Mouse (Mus musculus) liver, embryonic 11.5 days (tissue): ENCODE data around the gene Naa16. TPM values are rescaled to one million over a fixed set of nuclear protein-coding genes. Genes with fewer than 3 reads are reported as not detected.

ENCODE experiments used
- ATAC-seq: fragments of 200-750 bp; cut with Nextera tagmentation; replicated peaks from 2 replicates; pipeline ENCODE4 v1.8.0; 2017; ENCODE audit warnings: moderate number of reproducible peaks, mild to moderate bottlenecking, moderate TSS enrichment, moderate library complexity; ENCODE audit not compliant: low FRiP score
- DNase-seq: peaks from one replicate; pipeline ENCODE4 v3.0.0-alpha.2; 2017; ENCODE audit warnings: low spot score
- H3K27ac ChIP-seq: fragments of 300-500 bp; sonication (generic); 2 replicates; pipeline ENCODE4 v1.5.1; 2014; ENCODE audit warnings: mild to moderate bottlenecking, low read depth, low read length, control low read depth
- H3K27me3 ChIP-seq: fragments of 300-500 bp; sonication (generic); replicated peaks from 2 replicates; pipeline ENCODE4 v1.6.1; 2014; ENCODE audit warnings: low read length, mixed read lengths; ENCODE audit not compliant: control insufficient read depth, insufficient read depth
- H3K36me3 ChIP-seq: fragments of 300-500 bp; sonication (generic); 2 replicates; pipeline ENCODE4 v1.6.1; 2014; ENCODE audit warnings: mild to moderate bottlenecking, low read length, moderate library complexity, mixed read lengths; ENCODE audit not compliant: control insufficient read depth, insufficient read depth
- H3K4me1 ChIP-seq: fragments of 300-500 bp; sonication (generic); replicated peaks from 2 replicates; pipeline ENCODE4 v1.6.1; 2014; ENCODE audit warnings: low read length, mixed read lengths; ENCODE audit not compliant: control insufficient read depth, insufficient read depth
- H3K4me2 ChIP-seq: fragments of 300-500 bp; sonication (generic); 2 replicates; pipeline ENCODE4 v1.6.1; 2014; ENCODE audit warnings: mild to moderate bottlenecking, control low read depth, moderate library complexity
- H3K4me3 ChIP-seq: fragments of 300-500 bp; sonication (generic); 2 replicates; pipeline ENCODE4 v1.5.1; 2014; ENCODE audit warnings: low read depth, low read length, control low read depth
- H3K9ac ChIP-seq: fragments of 300-500 bp; sonication (generic); 2 replicates; pipeline ENCODE4 v1.6.1; 2014; ENCODE audit warnings: low read depth, low read length, control low read depth
- H3K9me3 ChIP-seq: fragments of 300-500 bp; sonication (generic); 2 replicates; pipeline ENCODE4 v1.6.1; 2016; ENCODE audit warnings: low read length, inconsistent platforms, mixed read lengths; ENCODE audit not compliant: control insufficient read depth
- WGBS: fragments of 180-500 bp; shearing (Covaris S2); extraction: QIAGEN DNeasy Blood & Tissue Kit; methylation state at CpG from one replicate; pipeline ENCODE4 v1.1.7; 2014; 5-methylcytosine and 5-hydroxymethylcytosine counted together
- polyA plus RNA-seq: library from polyadenylated mRNA; unstranded; fragments of >200 nt; fragmentation: Nextera tagmentation; extraction: Ambion mirVana; gene quantifications from 2 replicates; pipeline ENCODE4 v1.2.1, GENCODE M21; 2014

Gene Naa16
- polyA plus RNA-seq, 1 experiment from 2014 or later = 59.8 TPM

GRCm38 (mm10) chr14:79407641-79408040, 17.1 kb upstream of the Naa16 start:
- ATAC-seq = no peak
- H3K4me2 ChIP-seq = no peak overlapping the region
- WGBS = 66% methylated on average over 2 of the region's 2 CpGs

GRCm38 (mm10) chr14:79397321-79398122, 6.9 kb upstream of the Naa16 start, which contains the start of gene Mtrf1:
Gene Mtrf1 (plus strand): TSS chr14:79397772.
- Histone ChIP-seq H3K27me3 (no peaks in the 10 kb centered on the region), H3K9ac (peak within 1 kb of the TSS; percentile 80), H3K4me3 (peak within 1 kb of the TSS; percentile 67), H3K9me3 (no peaks in the 10 kb centered on the region), H3K4me2 (peak within 1 kb of the TSS; percentile 77), H3K4me1 (no peaks in the 10 kb centered on the region; the same call in 1 of the 2 replicates), H3K27ac (peak within 1 kb of the TSS; percentile 82), H3K36me3 (peaks cover 7% of the 10 kb centered on the region; the same call in 1 of the 2 replicates)
- ATAC-seq (peak; percentile 88), DNase-seq (peak; percentile 77)
- 17% methylated on average over 23 of the region's 23 CpGs for WGBS

More at GRCm38 (mm10) chr14:79407641-79408040, 17.1 kb upstream of the Naa16 start:
- Histone ChIP-seq H3K27ac (no peak overlapping the region), H3K9me3 (no peaks in the 10 kb centered on the region), H3K27me3 (no peaks in the 10 kb centered on the region), H3K36me3 (peaks cover 2% of the 10 kb centered on the region; the same call in 1 of the 2 replicates), H3K4me1 (no peaks in the 10 kb centered on the region), H3K4me3 (no peak overlapping the region), H3K9ac (no peak overlapping the region)
- no peak for DNase-seq

- no peaks in the 10 kb centered on the region for H3K36me3 ChIP-seq
- H3K4me3 ChIP-seq = no peak overlapping the region
- no peaks in the 10 kb centered on the region; the same call in 1 of the 2 replicates for H3K4me1 ChIP-seq
- no peaks in the 10 kb centered on the region for H3K27me3 ChIP-seq
- H3K9ac ChIP-seq = no peak overlapping the region
- no peak overlapping the region for H3K27ac ChIP-seq
- no peaks in the 10 kb centered on the region for H3K9me3 ChIP-seq
- DNase-seq (no peak), ATAC-seq (no peak)
- H3K4me2 ChIP-seq = no peak overlapping the region
Observed at GRCm38 (mm10) chr14:79394564-79394963, 4.0 kb upstream of the Naa16 start.

GRCm38 (mm10) chr14:79393289-79393688, 2.7 kb upstream of the Naa16 start:
- no peaks in the 10 kb centered on the region for H3K9me3 ChIP-seq
- no peak overlapping the region for H3K4me2 ChIP-seq
- peaks cover 4% of the 10 kb centered on the region for H3K4me1 ChIP-seq
- H3K36me3 ChIP-seq = no peaks in the 10 kb centered on the region
- WGBS = 59% methylated on average over 1 of the region's 1 CpGs
- no peak for ATAC-seq
- H3K27ac ChIP-seq = no peak overlapping the region
- no peaks in the 10 kb centered on the region for H3K27me3 ChIP-seq
- DNase-seq = no peak
- no peak overlapping the region for H3K9ac ChIP-seq
- no peak overlapping the region for H3K4me3 ChIP-seq

GRCm38 (mm10) chr14:79389438-79390264, 927 bp downstream of the Naa16 start:
- Histone ChIP-seq H3K27me3 (no peaks in the 10 kb centered on the region), H3K9me3 (no peaks in the 10 kb centered on the region), H3K4me3 (peak overlapping the region; percentile 85), H3K4me2 (peak overlapping the region; percentile 86), H3K27ac (peak overlapping the region; percentile 96), H3K4me1 (peaks cover 4% of the 10 kb centered on the region), H3K36me3 (peaks cover 7% of the 10 kb centered on the region; the same call in 1 of the 2 replicates), H3K9ac (peak overlapping the region; percentile 87)
- WGBS = 2% methylated on average over 16 of the region's 16 CpGs
- no peak for ATAC-seq
- no peak for DNase-seq

GRCm38 (mm10) chr14:79388304-79388703, 2.3 kb downstream of the Naa16 start:
- no peaks in the 10 kb centered on the region for H3K27me3 ChIP-seq
- peaks cover 4% of the 10 kb centered on the region for H3K4me1 ChIP-seq
- peak overlapping the region; percentile 86; the same call in 1 of the 2 replicates for H3K4me2 ChIP-seq
- H3K27ac ChIP-seq = no peak overlapping the region
- ATAC-seq (no peak), DNase-seq (no peak)
- WGBS = 86% methylated on average over 3 of the region's 3 CpGs
- H3K4me3 ChIP-seq = no peak overlapping the region
- no peaks in the 10 kb centered on the region for H3K9me3 ChIP-seq
- H3K9ac ChIP-seq = no peak overlapping the region
- peaks cover 7% of the 10 kb centered on the region; the same call in 1 of the 2 replicates for H3K36me3 ChIP-seq

- DNase-seq (no peak), ATAC-seq (no peak)
- H3K27me3 ChIP-seq = no peaks in the 10 kb centered on the region
- H3K36me3 ChIP-seq = peaks cover 10% of the 10 kb centered on the region; the same call in 1 of the 2 replicates
- 85% methylated on average over 7 of the region's 7 CpGs for WGBS
- H3K27ac ChIP-seq = no peak overlapping the region
- H3K9ac ChIP-seq = no peak overlapping the region
- no peak overlapping the region for H3K4me3 ChIP-seq
- no peaks in the 10 kb centered on the region for H3K9me3 ChIP-seq
- no peak overlapping the region for H3K4me2 ChIP-seq
- H3K4me1 ChIP-seq = no peaks in the 10 kb centered on the region
Observed at GRCm38 (mm10) chr14:79383120-79383519, 7.5 kb downstream of the Naa16 start.

GRCm38 (mm10) chr14:79377041-79377440, 13.5 kb downstream of the Naa16 start:
- Histone ChIP-seq H3K36me3 (peaks cover 9% of the 10 kb centered on the region; the same call in 1 of the 2 replicates), H3K27me3 (no peaks in the 10 kb centered on the region), H3K9me3 (no peaks in the 10 kb centered on the region), H3K4me1 (no peaks in the 10 kb centered on the region), H3K4me2 (no peak overlapping the region), H3K9ac (no peak overlapping the region), H3K27ac (no peak overlapping the region), H3K4me3 (no peak overlapping the region)
- DNase-seq (no peak), ATAC-seq (no peak)
